Mouse (Mus musculus): Measurements from ENCODE around the gene Itgb1bp2.

The Itgb1bp2 gene

DNA sequence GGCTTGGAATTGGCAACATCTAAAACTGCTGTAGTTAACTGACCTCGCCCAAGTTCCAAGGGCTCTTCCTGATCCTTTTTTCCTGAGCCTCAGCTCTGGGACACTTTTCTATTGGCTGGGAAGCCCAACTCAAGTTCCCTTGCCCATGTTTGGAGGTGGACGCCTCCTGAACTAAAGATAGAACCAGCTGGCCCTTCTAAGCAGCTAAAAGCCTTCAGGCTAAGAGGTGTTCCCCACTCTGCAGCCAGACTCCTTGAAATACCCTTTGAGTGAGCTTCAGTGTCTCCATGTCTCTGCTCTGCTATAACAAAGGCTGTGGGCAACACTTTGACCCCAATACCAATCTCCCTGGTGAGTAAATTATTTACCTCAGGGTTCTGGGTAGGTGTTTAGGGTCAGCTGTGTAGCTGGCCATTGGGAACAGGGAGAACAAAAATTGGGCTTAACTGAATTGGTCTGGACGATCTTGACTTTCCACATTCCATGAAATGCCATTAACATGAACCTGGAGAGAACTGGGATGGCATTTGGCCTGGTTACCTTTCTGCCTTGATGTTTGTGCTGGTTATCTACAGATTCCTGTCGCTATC is at the start of gene Itgb1bp2:
Itgb1bp2 (plus strand) TSS at position 203 of the 590 bp plus-strand sequence.
- no peak for DNase-seq (ENCODE audit: low spot score)

DNA sequence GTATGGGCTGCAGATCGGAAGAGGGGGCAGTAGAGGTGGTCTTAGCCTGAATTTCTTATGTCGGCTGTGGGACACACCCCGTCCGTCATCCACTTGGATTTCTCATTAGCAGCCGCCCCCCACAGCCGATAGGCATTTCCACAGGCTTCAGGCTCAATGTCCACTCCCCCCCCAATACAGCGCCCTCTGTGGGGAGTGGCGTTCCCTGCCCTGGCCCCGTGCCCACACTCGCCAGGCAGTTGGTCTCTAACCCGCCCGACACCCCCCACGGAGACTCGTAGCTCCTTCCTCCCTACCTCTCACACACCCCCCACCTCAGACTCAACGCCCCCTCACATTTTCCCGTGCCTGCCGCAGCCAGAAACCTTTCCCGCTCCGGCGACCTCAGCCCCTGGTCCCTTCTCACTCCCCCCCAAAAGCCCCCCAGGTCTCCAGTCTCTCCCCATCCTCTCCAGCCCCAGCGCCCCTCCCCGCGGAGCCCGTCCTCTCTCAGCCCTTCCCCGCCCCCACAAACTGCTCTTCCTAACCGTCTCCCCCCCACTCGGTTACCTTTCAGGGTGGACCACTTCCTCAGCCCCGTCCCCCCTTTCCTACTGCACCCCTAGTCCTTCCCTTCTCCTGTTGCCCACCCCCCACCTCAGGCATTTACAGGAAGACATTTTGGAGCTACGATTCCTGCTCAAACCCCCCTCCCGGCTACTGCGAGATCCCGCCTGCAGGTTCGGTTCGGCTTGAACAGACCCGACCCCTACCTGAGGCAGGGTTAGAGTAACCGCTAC is 29.8 kb upstream of the Itgb1bp2 start:
- DNase-seq (ENCODE audit: low spot score), result peak; percentile 44

DNA sequence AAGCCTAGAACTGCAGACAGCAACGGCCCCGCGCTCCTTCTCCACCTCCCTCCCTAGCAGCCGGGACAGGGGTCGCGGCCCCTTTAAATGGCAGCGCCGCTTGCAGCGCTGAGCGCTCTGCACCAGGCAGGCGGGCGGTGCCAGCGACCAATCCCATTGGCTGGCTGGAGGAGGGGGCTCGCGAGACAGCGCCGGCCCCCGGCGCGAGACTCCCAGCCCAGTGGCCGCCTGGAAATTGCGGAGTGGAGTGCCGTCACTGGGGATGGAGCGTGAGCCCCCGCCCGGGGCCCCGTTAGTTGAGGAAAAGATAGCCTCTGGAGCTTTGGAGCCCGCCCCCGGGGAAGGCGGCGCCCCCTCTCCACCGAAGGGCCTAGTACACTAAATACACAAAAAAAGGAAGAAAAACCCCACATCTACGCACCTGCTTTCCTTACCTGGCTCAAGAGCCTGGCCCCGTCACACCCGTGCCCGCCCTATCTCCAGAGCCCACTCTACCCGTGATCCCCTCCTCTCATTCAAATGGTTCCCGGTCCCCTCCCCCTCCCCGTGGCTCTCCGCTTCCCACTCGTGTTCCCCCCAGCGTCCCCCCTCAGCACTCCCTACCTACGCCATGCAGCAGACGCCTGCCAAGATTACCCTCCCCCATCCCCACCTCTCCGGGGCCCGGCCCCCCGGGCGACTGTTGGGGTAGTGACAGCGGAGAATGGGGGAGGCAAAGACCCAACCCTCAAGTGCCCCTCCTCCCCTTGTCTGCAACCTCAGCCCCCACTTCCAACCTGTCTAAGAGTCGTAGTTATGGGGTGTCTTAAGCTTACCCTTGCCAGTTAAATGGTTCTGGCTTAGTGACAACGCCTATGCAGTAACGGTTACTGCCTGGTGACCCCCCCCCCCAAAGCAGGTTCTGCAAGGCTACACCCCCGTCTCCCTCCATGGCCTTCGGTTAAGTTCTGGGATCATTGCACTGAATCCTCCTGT is 28.9 kb upstream of the Itgb1bp2 start:
- peak; percentile 81 for DNase-seq (ENCODE audit: low spot score)

DNA sequence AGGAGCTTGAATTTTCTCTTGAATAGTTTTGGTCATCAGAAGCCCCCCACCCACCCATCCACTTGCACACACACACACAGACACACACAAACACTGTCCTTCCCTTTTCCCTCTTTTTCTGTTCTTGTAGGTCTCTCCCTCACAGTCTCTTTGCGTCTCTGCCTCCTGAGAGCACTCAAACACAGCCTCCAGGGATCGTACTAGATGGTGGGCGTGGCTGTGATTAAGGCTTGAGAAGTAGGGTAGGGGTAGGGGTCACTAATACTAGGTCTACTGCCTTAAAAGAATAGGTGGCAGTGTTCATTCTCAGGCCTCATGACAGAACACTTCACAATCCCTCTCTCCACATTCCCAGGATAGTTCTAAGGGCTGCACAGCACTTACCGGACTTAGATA is 28.2 kb upstream of the Itgb1bp2 start, which contains the start of gene Zmym3:
Zmym3 (minus strand) TSS at position 150 of the 396 bp plus-strand sequence.
- DNase-seq (ENCODE audit: low spot score), result peak; percentile 45

DNA sequence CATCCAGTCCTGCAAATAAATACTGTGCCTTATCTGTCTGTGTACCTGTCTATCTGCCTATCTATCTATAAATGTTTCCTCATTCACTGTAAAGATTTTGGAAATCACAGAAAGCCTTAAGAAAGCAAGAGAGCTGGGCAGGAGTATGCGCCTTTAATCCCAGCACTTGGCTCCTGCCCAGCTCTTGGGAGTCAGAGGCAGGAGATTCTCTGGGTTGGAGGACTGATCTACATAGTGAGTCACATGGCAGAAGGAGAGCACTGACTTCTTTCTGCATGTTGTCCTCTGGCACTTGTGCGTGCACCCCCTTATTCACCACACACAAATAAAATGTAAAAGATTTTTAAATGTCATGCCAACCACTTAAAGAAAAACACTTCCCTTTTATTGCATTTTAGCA is 25.4 kb upstream of the Itgb1bp2 start:
- peak; percentile 12 for DNase-seq (ENCODE audit: low spot score)

DNA sequence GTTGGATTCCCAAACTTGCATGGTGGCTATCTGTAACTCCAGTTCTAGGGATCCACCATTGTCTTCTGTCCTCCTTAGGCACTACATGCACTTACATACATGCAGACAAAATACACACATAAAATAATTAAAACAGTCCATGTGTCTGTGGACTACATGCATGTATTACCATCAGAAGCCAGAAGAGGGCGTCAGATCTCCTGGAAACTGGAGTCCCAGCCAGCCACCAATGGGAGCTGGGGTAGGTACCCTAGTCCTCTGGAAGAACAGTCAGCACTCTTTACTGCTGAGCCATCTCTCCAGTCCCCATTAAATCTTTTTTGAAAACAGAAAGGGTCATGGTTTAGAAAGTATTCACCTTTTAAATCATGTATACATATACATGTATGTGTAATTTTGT is 21.1 kb upstream of the Itgb1bp2 start:
- DNase-seq (ENCODE audit: low spot score), result peak; percentile 45

DNA sequence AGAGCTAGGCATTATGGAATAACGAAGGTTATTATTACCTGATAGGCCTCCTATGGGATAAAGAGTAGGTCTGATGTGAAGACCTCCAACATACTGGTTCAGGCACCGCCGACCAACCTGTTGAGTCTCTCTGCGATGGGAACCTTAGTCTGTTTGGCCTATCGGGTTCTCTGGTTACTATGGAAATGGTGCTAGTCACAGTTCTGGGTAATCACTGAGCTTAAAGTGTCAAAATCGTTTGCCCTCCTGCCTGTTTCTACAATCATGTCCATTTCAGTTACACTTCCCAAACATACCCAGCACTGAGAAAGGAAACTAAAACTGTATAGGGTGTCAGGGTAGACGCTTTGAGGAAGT is 20.1 kb upstream of the Itgb1bp2 start:
- no peak for DNase-seq (ENCODE audit: low spot score)

DNA sequence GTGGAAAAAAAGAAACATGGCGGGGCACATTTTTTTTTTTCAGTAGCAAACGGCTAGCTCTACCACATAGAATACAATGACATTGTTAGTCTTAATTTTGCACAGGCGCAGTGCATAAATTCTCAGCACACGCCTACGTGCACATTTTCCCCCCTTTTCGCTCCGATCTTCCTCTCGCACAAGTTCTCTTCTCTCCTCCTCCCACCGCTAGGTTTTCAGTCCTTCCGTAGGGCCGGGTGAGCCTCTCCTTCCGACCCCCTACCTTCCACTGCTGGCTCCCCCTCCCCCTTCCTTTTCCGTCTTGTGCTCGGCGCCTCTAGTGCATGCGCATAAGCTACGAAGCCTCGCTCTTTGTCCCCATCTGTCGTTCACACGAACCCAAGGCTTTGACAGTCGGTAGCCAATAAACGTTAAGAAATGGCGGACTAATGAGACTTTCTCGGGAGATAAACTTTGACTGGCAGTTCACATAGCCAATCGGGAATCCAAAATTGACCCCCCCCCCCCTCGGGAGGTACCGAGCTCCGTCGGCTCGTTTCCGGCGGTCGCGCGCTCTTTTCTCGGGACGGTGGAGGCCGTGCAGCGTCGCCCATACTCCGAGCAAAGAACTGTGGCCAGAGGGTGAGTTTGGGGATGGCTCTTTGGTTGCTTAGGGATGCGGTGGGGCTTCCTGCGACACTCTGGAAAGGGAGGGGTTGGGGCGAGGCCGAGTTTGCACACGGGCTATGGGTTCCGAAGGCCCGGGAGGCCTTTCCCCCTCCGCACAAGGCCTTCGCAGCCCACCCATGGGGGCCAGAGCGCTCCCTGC is 19.5 kb upstream of the Itgb1bp2 start, which contains the start of gene Nono:
Nono (plus strand) TSS at position 177 of the 808 bp plus-strand sequence.
- peak; percentile 97 for DNase-seq (ENCODE audit: low spot score)

DNA sequence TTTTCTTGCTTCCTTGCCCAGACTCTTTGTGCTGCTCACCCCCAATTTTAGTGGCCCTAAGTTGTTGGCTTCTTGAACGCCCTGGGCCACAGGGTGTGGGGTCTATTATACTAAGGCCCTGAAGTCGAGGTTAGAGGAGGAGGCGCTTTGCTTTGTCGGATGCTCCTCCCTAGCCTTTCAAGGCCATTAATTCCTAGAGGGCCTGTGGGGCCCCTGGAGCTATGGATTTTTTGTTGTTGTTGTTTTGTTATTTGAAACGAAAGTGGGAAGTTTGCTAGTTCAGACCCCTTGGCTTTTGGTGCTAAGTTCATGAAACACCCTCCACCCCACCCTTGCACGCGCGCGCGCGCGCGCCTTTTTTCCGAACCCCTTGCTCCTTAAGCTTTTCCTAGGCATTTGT is 18.9 kb upstream of the Itgb1bp2 start:
- peak; percentile 49 for DNase-seq (ENCODE audit: low spot score)

DNA sequence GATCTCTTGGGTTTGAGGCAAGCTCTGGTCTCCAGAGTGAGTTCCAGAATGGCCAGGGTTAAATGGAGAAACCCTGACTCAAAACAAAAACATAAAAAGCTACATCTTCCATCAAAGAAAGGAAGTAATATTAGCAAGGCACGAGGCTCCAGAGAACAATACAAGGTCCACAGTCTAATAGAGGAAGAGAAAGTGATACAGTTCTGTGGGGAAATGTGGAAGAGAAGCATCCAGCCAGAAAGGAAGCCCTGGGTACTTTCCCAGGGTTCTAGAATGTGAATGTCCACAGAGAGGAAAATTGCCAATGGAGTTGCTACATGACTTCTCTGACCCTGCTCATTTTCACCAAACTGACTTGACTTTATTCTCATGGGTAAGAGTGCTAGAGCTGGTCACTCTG is 2.3 kb downstream of the Itgb1bp2 start:
- peak; percentile 21 for DNase-seq (ENCODE audit: low spot score)

DNA sequence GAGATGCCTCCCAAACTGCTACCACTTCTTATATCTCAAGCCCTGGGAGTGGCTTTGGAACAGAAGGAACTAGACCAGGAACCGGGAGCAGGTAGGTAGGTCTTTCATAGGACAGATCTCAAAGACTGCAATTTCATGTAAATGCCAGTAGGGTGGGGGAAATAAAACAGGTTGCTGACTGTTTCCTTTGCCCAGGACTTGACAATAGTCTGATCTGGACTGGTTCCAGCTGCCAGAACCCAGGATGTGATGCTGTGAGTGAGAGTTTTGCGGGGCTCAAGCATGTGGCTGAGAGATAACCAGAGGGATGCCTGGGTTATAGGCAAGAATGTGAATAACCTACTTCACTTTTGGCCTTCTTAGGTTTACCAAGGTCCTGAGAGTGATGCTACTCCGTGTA is 2.7 kb downstream of the Itgb1bp2 start:
- DNase-seq (ENCODE audit: low spot score), result no peak

DNA sequence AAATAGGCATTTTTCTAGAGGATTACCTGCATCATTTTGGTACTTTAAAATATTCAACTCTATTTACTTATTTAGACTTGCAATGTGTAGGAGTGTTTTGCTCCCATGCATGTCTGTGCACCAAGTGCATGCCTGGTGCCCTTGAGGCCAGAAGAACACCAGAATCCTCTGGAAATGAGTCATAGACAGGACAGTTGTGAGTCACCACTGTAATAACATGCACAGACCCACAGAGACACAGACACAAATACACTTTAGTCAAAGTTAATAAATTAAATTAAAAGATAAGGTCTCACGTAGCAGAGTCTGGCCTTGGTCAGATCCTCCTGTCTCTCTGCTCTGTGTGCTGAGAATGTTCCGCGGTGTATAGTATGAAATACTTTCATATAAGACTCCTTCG is 23.3 kb downstream of the Itgb1bp2 start:
- DNase-seq (ENCODE audit: low spot score), result no peak

DNA sequence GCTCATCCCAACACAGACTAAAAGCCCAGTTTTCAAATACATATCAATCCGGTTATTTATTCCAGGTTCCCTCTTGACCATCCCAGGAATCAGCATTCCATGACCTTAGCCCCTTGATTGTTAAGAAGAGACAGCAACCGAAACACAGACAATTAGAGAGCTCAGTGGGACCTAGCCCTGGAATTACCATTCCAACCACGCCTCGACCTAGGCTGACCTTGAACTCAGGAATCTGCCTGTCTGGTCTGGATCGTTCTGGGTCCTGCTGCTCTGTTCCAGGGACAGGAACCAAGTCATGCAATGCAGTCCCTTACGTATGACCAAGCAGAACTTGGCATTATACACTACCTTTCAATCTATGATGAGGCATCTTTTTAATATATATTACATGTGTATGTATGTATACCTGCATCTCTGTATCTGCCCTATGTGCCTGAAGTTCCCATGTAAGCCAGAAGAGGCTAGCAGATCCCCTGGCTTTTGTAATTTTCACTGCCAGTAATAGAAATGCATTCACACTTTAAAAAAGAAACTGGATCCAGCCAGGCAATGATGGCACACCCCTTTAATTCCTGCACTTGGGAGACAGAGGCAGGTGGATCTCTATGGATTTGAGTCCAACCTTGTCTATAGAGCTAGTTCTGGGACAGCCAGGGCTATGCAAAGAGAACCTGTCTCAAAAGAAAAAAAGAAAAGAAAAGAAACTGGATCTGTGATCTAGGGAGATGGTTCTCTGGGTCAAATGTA is 32.9 kb downstream of the Itgb1bp2 start:
- DNase-seq (ENCODE audit: low spot score), result no peak

DNA sequence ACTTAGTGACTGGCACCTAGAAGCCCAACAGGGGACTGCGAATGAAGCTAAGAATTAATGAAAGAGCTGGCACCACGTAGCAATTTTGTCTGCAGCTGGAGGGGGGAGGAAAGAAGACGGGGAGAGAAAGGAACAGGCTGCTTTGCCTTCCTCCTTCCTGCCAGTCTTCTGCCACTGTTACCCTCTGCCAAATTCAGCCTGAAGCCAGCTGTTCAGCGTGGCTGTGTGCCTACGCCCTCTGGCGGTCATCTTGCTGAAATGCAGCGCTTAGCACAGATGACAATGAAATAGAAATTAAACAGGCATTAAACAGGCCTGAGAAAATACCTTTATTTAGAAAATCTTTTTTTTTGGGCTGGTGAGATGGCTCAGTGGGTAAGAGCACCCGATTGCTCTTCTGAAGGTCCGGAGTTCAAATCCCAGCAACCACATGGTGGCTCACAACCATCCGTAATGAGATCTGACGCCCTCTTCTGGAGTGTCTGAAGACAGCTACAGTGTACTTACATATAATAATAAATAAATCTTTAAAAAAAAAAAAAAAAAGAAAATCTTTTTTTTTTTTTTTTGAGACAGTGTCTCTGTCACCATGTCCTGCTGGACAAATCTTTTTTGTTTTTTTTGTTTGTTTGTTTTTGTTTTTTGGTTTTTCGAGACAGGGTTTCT is 37.7 kb downstream of the Itgb1bp2 start:
- DNase-seq (ENCODE audit: low spot score), result peak; percentile 81

Data from adipocyte (in vitro differentiated cells).